Mouse (Mus musculus) retina, postnatal 7 days (tissue): ENCODE measurements around the gene Rims4.

ENCODE experiments used
- DNase-seq: peaks from one replicate; pipeline ENCODE4 v3.0.0-alpha.2; 2012; ENCODE audit warnings: low read depth, low spot score

The Rims4 gene

DNA sequence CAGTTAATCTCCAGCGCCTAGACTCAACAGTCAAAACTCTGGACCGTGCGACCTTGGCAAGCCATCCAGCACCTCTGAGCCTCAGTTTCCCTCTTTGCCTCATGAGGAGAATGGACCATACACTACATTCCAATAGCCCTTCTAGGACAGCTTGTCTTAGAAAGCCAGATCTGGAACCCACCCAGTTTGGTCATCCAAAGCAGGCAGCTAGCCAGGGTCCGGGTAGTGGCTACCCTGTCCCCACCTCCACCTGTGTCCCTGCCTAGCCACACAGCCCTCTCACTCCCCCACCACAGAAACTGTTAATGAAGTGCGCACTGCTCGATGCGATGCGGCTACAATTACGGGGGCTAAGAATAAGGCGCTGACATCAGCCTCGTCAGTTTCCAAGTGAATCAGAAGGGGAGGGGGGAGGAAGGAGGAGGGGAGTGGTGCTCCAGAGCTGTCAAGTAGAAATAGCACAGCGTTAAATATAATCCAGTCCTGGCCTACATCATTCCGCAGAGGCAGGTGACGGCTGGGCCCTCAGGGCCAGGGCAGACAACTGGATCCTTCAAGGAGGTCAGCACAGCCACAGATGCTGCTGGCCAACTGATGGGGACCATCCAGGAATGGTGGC, 6.5 kb downstream of the Rims4 start:
- DNase-seq: no peak

DNA sequence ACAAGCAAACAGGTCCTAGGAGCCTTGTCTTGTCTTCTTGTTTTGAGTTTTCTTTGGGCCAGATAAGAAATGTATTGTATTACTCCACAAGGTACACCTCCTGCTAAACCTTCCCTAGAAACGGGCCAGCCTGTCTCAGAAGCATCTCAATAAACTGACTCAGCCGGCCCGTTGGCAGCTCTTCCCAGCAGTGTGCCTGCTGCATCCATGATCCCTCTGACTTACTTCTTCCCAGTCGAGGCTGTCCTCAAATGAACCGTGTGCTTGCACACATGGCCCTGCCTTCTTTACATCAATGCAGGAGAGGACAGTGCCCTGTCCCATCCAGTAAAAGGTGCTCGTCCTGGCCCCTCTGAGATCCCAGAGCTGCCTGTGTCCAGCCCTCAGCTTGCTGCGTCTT, 8.9 kb downstream of the Rims4 start:
- no peak for DNase-seq

DNA sequence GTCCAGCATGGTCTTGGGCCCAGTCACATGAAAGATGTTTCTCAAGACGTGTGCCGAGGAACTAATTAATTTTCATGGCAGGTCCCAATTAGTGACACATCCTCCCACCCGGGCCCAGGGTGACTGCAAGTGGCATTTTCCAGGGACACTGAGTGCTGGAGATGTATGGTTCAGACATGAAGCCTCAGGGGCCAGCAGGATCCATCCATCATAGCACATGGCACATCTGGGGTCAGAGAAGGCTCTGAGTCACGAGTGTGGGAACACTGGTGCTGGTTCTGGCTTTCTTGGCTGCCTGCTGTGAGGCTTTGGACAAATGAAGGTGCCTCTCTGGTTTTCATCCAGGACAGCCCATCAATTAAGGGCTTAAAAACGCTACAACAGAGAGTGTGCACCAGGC, 11.4 kb downstream of the Rims4 start:
- no peak for DNase-seq

GRCm38 (mm10) chr2:163904323-163904722, 14.2 kb downstream of the Rims4 start:
- no peak for DNase-seq

DNA sequence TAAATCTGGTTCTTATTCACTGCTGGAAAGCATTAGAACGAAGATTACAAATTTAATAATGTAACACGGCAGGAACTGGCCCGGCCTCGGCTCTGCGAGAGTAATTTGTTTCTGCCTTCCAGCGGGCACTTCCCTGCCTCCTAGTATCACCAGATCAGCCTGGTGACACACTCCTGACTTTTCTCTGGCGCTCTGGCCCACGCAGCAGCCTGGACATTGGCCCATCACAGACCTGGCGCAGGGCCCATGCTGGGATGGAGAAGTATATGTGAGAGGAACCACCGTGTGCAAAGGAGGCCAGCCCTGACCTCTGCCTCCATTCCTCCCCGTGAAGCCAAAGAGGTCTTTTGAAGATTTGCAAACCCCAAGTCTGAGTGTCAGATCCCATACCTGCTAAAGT, 15.0 kb downstream of the Rims4 start:
- no peak for DNase-seq

GRCm38 (mm10) chr2:163902448-163902847, 16.0 kb downstream of the Rims4 start:
- no peak for DNase-seq

GRCm38 (mm10) chr2:163901043-163901442, 17.4 kb downstream of the Rims4 start:
- no peak for DNase-seq

- no peak for DNase-seq
Measured at GRCm38 (mm10) chr2:163899910-163900411, 18.5 kb downstream of the Rims4 start.

GRCm38 (mm10) chr2:163897988-163898535, 20.4 kb downstream of the Rims4 start:
- DNase-seq: no peak

DNA sequence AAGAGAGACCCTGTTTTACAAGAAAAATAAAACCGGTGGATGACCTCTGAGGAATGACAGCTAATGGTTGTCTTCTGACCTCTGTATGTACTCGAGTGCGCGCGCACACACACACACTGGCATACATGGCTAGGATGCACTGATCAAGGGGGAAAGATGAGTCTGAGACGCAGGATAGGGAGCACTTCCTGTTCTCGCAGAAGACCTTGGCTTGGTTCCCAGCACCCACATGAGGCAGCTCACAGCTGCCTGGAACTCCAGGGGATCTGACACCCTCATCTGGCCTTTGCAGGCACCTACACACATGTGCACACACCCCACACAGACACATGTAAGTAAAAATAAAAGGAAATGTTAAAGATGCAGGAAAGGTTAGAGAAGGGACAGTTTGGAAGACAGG, 21.5 kb downstream of the Rims4 start:
- DNase-seq: no peak

DNA sequence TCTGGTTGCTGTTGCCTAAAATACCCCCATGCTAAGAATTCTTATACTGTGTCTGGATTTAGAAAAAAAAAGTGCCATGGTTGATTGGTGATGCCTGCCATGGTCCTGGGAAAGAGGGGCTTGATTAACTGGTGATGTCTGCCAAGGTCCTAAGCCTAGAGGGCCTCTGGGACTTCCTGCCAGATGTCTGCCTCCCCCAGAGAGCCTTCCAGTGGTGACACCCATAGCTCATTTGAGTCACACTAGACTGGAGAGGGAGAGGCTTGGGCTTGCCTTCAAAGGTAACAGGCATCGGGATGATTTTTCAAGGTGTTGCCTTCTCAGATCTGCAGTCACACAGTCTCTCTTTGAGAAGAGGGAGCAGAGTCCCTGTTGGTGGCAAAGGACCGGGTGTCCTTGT, 23.3 kb downstream of the Rims4 start:
- no peak for DNase-seq

- no peak for DNase-seq
Measured at GRCm38 (mm10) chr2:163893446-163894370, 24.8 kb downstream of the Rims4 start.

- no peak for DNase-seq
Measured at GRCm38 (mm10) chr2:163891271-163891670, 27.2 kb downstream of the Rims4 start.

- DNase-seq: no peak
Measured at GRCm38 (mm10) chr2:163890586-163890985, 27.9 kb downstream of the Rims4 start.

DNA sequence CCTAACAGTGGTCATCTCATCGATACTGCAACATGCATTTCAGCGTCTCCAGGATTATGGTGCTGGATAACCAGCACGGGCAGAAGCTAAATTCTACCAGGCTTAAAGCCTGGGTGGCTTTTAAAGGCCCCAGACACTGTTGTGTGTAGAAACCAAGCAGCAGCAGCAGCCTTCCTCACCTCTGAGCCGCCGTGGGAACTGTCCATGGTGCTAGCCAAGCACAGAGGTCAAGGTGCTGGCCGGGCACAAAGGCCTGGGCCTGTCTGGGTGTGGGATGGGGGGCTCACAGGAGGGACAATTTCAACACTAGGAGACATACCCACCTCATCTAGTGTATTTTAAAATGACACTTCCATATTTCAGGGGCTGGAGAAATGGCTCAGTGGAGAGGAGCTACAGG, 29.1 kb downstream of the Rims4 start:
- DNase-seq: no peak

DNA sequence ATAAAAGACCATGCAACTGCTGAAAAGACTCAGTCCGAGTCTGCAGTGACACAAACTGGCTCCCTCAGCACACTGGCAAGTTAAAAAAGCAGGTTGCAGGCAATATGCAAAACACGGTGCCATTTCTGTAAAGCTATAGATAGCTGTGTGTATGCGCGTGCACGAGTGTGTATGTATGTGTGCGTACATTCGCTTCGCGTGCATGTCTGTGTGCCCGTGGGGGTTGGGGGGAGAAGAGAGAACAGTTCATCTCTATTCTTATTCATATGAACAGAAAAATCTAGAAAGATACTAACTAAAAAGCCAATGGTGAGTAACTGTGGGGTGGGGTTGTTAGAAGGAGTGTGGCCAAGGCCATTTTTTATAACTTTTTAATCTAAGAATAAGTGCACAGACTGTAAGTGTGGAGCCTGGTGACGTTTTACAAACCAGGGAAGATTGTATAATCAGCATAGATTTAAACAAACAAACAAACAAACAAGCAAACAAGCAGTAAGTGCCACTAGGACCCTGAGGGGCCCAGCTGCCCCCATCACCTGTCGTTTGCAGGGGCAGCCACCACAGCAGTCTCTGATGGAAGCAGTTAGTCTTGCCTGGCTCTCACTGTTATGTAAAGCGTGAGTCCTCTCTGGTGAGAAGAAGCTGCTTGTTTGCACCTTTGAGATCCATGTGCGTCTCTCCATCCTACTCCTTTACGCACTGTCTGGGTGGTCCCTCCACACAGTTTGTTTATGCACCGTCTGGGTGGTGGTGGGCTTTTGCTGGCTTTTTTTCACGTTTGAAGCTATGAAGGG, 35.4 kb downstream of the Rims4 start:
- DNase-seq: no peak

DNA sequence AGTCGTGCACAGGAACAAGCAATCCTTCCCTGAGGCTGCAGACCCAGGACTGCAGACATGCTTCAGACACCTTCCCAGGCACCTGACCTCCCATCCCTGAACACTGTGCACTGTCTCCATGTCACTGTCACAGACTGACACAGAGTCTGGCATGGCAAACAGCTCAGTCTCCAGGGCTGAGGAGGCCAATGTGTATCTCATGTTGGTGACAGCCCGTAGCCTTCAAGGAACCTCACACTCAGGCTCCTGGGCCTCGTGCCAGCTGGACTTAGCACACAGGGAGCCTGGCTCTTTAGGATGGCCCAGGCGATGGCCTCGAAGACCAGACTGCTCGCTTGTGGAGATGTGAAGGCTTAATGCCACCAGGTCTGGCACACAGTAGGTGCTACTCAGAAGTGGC, 37.6 kb downstream of the Rims4 start:
- DNase-seq: no peak

DNA sequence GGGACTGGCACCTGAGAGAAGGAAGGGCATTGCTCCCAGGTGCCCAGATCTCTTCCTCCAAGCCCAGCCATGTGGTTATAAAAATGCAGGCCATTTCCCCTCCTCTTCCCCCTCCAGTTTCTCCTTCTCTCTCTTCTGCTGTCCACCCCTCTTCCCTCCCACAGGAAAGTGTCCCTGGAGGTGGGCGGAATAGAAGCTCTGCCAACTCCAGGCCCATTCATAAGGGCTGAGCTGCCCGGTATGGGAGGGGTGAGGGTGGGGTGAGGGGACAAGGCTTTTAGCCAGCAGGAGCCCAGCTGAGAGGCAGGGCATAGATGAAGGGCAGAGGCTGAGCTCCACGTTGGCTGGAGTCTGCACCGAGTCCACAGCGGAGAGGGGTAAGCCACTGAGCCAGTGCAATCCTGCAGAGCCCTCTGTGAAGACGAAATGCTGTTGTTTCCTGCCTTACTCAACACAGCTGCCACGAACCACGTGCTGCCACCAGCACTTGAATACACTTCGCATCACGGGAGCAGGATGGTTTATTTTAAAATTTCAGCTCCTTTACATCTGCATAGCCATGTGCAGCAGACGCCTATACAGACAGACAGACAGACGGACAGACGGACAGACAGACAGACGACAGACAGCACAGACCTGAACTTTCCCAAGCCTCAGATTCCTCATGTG, 41.5 kb downstream of the Rims4 start:
- no peak for DNase-seq

- DNase-seq: no peak
Measured at GRCm38 (mm10) chr2:163875484-163875883, 43.0 kb downstream of the Rims4 start.

- DNase-seq: no peak
Measured at GRCm38 (mm10) chr2:163874877-163875276, 43.6 kb downstream of the Rims4 start.

DNA sequence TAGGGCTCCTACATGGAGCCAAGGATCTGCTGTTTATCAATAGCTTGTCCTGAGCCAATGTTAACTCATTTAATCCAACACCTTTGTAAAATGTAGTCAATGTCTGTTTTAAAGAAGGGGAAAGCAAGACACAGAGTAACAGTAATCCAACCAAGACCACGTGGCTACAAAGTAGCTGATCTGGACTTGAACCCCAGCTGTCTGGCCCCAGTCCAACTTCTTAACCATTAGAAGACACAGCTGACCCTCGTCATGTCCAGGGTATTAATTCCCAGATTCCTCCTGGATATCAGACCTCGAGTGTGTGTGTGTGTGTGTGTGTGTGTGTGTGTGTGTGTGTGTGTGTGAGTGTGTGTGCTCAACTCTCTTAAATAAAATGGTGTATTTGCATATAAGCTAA, 46.6 kb downstream of the Rims4 start:
- no peak for DNase-seq
